ENCODE assay signal across 16 mouse cellular contexts in genomic region chr11:68301660-68302059, GRCm38 (mm10).
"Had no signal": no experiment of that assay in that cellular context is flagged by ENCODE, and none has a peak within 500 bp of the region (broad histone marks: within the 10 kb centered on the region; RNA-seq: fewer than 3 reads in every experiment).

No protein-coding gene starts in this region.

- H3K27ac ChIP-seq: limb, embryonic 13.5 days; limb, embryonic 15.5 days; liver, embryonic 12.5 days; liver, embryonic 14.5 days; lung, embryonic 15.5 days; midbrain, embryonic 13.5 days; neural tube, embryonic 13.5 days; stomach, embryonic 15.5 days; stomach, postnatal 0 days had no signal

- H3K27me3 ChIP-seq: limb, embryonic 15.5 days; liver, embryonic 12.5 days; lung, embryonic 15.5 days; midbrain, embryonic 13.5 days; neural tube, embryonic 13.5 days; stomach, embryonic 15.5 days had no signal

- H3K4me3 ChIP-seq: limb, embryonic 13.5 days; limb, embryonic 15.5 days; liver, embryonic 12.5 days; lung, embryonic 15.5 days; midbrain, embryonic 13.5 days; myocyte; neural tube, embryonic 13.5 days; stomach, embryonic 15.5 days had no signal

- H3K36me3 ChIP-seq: limb, embryonic 13.5 days; limb, embryonic 15.5 days; liver, embryonic 12.5 days; lung, embryonic 15.5 days; midbrain, embryonic 13.5 days; neural tube, embryonic 13.5 days; stomach, embryonic 15.5 days had no signal

- H3K9me3 ChIP-seq: limb, embryonic 13.5 days; limb, embryonic 15.5 days; liver, embryonic 12.5 days; lung, embryonic 15.5 days; midbrain, embryonic 13.5 days; neural tube, embryonic 13.5 days; stomach, embryonic 15.5 days had no signal

- DNase-seq: right cerebral cortex, postnatal 14 days; thymus, adult 2 months; thymus, postnatal 25 days; thymus, postnatal 4 days had no signal

- H3K9ac ChIP-seq: limb, embryonic 13.5 days; limb, embryonic 15.5 days; liver, embryonic 12.5 days; liver, embryonic 14.5 days; lung, embryonic 15.5 days; midbrain, embryonic 13.5 days; neural tube, embryonic 13.5 days; stomach, embryonic 15.5 days had no signal

- ATAC-seq: liver, embryonic 12.5 days; midbrain, embryonic 13.5 days; midbrain, embryonic 16.5 days had no signal

- H3K4me1 ChIP-seq: liver, embryonic 12.5 days; stomach, embryonic 15.5 days had no signal

- H3K4me2 ChIP-seq: limb, embryonic 13.5 days; limb, embryonic 15.5 days; liver, embryonic 12.5 days; lung, embryonic 15.5 days; midbrain, embryonic 11.5 days; midbrain, embryonic 13.5 days; neural tube, embryonic 13.5 days; stomach, embryonic 15.5 days had no signal
